In the genomic region with DNA sequence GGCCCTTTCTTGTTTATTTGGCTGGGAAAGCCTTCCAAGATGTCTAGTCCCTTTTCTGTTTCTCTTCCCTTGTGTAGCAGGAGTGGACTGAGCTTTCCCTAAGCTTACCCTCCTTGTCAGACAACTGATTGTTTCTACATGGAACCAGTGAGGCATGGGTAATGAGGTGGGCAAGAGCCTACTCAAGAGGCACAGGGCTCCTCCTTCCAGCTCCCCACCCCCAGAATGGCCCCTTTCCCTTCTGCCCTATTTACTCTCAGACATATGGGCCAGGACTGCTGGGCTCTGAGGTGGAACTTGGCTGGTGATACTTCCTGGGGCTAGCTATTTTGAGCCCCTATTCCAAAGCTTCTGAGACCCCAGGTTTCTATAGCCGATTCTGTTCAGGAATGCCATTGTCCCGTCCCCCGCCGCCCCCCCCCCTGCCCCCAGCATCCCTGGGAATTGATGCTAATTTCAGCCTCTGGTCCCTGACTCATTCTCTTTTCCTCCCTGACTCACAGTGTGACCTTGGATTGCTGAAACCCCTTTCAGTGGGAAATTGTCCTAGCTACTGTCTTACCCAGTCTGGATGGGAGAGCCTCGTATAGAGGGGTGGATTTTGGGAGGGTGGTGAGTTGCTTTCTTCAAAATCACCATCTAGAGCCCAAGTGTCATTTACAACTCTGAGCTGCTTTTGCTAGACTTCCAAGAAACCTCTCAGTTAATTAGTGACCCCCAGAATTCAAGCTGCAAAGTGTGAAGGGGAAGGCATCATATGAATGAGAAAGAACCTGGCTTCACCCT, we compare ENCODE assay signal across 12 mouse cellular contexts. TPM values are rescaled to one million over a fixed set of nuclear protein-coding genes. Genes with fewer than 3 reads are reported as not detected.
DNase-seq lines count a peak whose midpoint lies in the region; ATAC-seq and TF ChIP-seq lines count a peak whose summit lies in the region.
"Had no signal": no experiment of that assay in that cellular context is flagged by ENCODE, and none has a peak within 500 bp of the region (broad histone marks: within the 10 kb centered on the region; RNA-seq: fewer than 3 reads in every experiment).

No protein-coding gene starts in this region.

- H3K4me2 ChIP-seq in heart, embryonic 14.5 days (ENCODE audit: low read length): no peak overlapping the region
- peak overlapping the region; percentile 31 for H3K4me2 ChIP-seq in forebrain, embryonic 16.5 days (ENCODE audit: low read length)
- peak overlapping the region; percentile 28 for H3K4me2 ChIP-seq in neural tube, embryonic 11.5 days (ENCODE audit: low read depth)

- H3K36me3 ChIP-seq in heart, embryonic 14.5 days (ENCODE audit: control insufficient read depth, insufficient read depth, low read length): no peaks in the 10 kb centered on the region
- H3K36me3 ChIP-seq in forebrain, embryonic 16.5 days (ENCODE audit: control insufficient read depth, insufficient read depth): peaks cover 8% of the 10 kb centered on the region; the same call in 1 of the 2 replicates
- H3K36me3 ChIP-seq in neural tube, embryonic 11.5 days (ENCODE audit: control insufficient read depth, insufficient read depth, low read length): no peaks in the 10 kb centered on the region

- H3K27me3 ChIP-seq in heart, embryonic 14.5 days (ENCODE audit: control insufficient read depth, insufficient read depth, low read length): no peaks in the 10 kb centered on the region
- H3K27me3 ChIP-seq in forebrain, embryonic 16.5 days (replicated peaks; ENCODE audit: control insufficient read depth, insufficient read depth, low read length): no peaks in the 10 kb centered on the region
- no peaks in the 10 kb centered on the region for H3K27me3 ChIP-seq in neural tube, embryonic 11.5 days (ENCODE audit: control insufficient read depth, insufficient read depth, low read length)

- H3K4me1 ChIP-seq in heart, embryonic 14.5 days (ENCODE audit: control insufficient read depth in 2 of 2, insufficient read depth in 2 of 2, low read length in 2 of 2): peaks cover 19% of the 10 kb centered on the region in 2 experiments
- peaks cover 71% of the 10 kb centered on the region for H3K4me1 ChIP-seq in forebrain, embryonic 16.5 days (replicated peaks; ENCODE audit: control insufficient read depth, insufficient read depth, low read length)
- peaks cover 22% of the 10 kb centered on the region for H3K4me1 ChIP-seq in neural tube, embryonic 11.5 days (ENCODE audit: control insufficient read depth, insufficient read depth, low read length)

- 7% methylated on average over 5 of the region's 5 CpGs for WGBS in heart, embryonic 14.5 days
- under 1% methylated on average over 5 of the region's 5 CpGs for WGBS in forebrain, embryonic 16.5 days
- under 1% methylated on average over 5 of the region's 5 CpGs for WGBS in neural tube, embryonic 11.5 days

- H3K9ac ChIP-seq in heart, embryonic 14.5 days (ENCODE audit: low read length): 0 out of 2 replicates have a peak overlapping the region, but pooled peaks have one; percentile 21
- H3K9ac ChIP-seq in forebrain, embryonic 16.5 days (replicated peaks; ENCODE audit: low read depth, low read length): peak overlapping the region; percentile 44; the same call in 1 of the 2 replicates
- H3K9ac ChIP-seq in neural tube, embryonic 11.5 days (ENCODE audit: low read length): peak overlapping the region; percentile 24

- TF ChIP-seq POLR2A in brain, embryonic 14.5 days (IDR thresholded peaks at IDR 0.05; ENCODE audit: borderline replicate concordance, extremely low read depth, insufficient read depth, insufficient read length, poor library complexity, severe bottlenecking): no peak

- no peak for ATAC-seq in heart, embryonic 14.5 days (ENCODE audit: insufficient number of reproducible peaks, insufficient read depth, low FRiP score, low read depth)
- ATAC-seq in forebrain, embryonic 16.5 days: peak; percentile 77
- ATAC-seq in neural tube, embryonic 11.5 days (ENCODE audit: insufficient read depth, low FRiP score, low TSS enrichment): peak; percentile 82

- intact Hi-C loops in heart, postnatal 14 days (cut with DNase I): no loop called here

- no peaks in the 10 kb centered on the region for H3K9me3 ChIP-seq in heart, embryonic 14.5 days (ENCODE audit: control insufficient read depth, low read length)
- H3K9me3 ChIP-seq in forebrain, embryonic 16.5 days (ENCODE audit: control insufficient read depth, low read length): no peaks in the 10 kb centered on the region
- no peaks in the 10 kb centered on the region for H3K9me3 ChIP-seq in neural tube, embryonic 11.5 days (ENCODE audit: control insufficient read depth, low read length)
- H3K9me3 ChIP-seq: G1E had no signal

- H3K27ac ChIP-seq in heart, embryonic 14.5 days (replicated peaks in 1 of 2; ENCODE audit: control insufficient read depth in 1 of 2, insufficient read depth in 1 of 2, low read depth in 2 of 2, low read length in 2 of 2): peak overlapping the region; percentile 24 to 52; a peak in 1 of 4 replicates
- H3K27ac ChIP-seq in forebrain, embryonic 16.5 days (ENCODE audit: low read length): peak overlapping the region; percentile 87
- peak overlapping the region; percentile 80 for H3K27ac ChIP-seq in neural tube, embryonic 11.5 days (ENCODE audit: low read depth, low read length)

- no peak overlapping the region for H3K4me3 ChIP-seq in heart, embryonic 14.5 days (ENCODE audit: control insufficient read depth in 1 of 2, insufficient read depth in 1 of 2, low read depth in 1 of 2, low read length in 2 of 2)
- no peak overlapping the region for H3K4me3 ChIP-seq in forebrain, embryonic 16.5 days (replicated peaks; ENCODE audit: low read length)
- no peak overlapping the region for H3K4me3 ChIP-seq in neural tube, embryonic 11.5 days (ENCODE audit: low read depth, low read length)

- DNase-seq in heart, postnatal 14 days: no peak
- peak; percentile 98 for DNase-seq in brain, embryonic 14.5 days (ENCODE audit: low read depth)
- peak; percentile 76 for DNase-seq in neural tube, embryonic 11.5 days (ENCODE audit: low spot score)
- no peak for DNase-seq in frontal cortex, postnatal 10 days (ENCODE audit: low spot score in 2 of 2)
- no peak for DNase-seq in spleen, adult 12 weeks (ENCODE audit: low spot score)
- DNase-seq in right cerebral cortex, postnatal 14 days: no peak
- DNase-seq: heart, adult 11 months; lung, adult 2 months had no signal

- TF ChIP-seq CTCF in brain, embryonic 14.5 days (IDR thresholded peaks at IDR 0.05; ENCODE audit: borderline replicate concordance, extremely low read depth, insufficient read depth, insufficient read length): no peak

RNA-seq across cellular contexts. Expression of gene Pde1b, which starts 16.0 kb away (rescaled TPM):
- polyA plus RNA-seq in heart, embryonic 14.5 days (2014; fragmentation: Nextera tagmentation; extraction: Ambion mirVana): 3.6 and 3.7 TPM in 2 replicates
- total RNA-seq in heart, postnatal 14 days (2021): 1 to 10 TPM; 2.0 TPM
- polyA plus RNA-seq in brain, embryonic 14.5 days (2012; rRNA removed): 92.4 and 94.5 TPM in 2 replicates
- 71.0 and 77.1 TPM in 2 replicates for polyA plus RNA-seq in forebrain, embryonic 16.5 days (2015; fragmentation: Nextera tagmentation; extraction: Ambion mirVana)
- 26.8 and 27.6 TPM in 2 replicates for polyA plus RNA-seq in neural tube, embryonic 11.5 days (2014; fragmentation: Nextera tagmentation; extraction: Ambion mirVana)

RNA-seq across cellular contexts. Expression of gene Ppp1r1a, which starts 19.0 kb away (rescaled TPM):
- 77.9 and 87.1 TPM in 2 replicates for polyA plus RNA-seq in heart, embryonic 14.5 days (2014; fragmentation: Nextera tagmentation; extraction: Ambion mirVana)
- total RNA-seq in heart, postnatal 14 days (2021): 10 to 100 TPM in 1 of 2 experiments, 1 to 10 TPM in 1; 9.6 to 10.8 TPM
- 63.5 and 68.4 TPM in 2 replicates for polyA plus RNA-seq in brain, embryonic 14.5 days (2012; rRNA removed)
- 89.0 and 108 TPM in 2 replicates for polyA plus RNA-seq in forebrain, embryonic 16.5 days (2015; fragmentation: Nextera tagmentation; extraction: Ambion mirVana)
- 34.7 and 35.6 TPM in 2 replicates for polyA plus RNA-seq in neural tube, embryonic 11.5 days (2014; fragmentation: Nextera tagmentation; extraction: Ambion mirVana)
- total RNA-seq: G1E had no signal
- polyA plus RNA-seq: G1E had no signal

RNA-seq across cellular contexts. Expression of gene Glycam1, which starts 46.1 kb away (rescaled TPM):
- polyA plus RNA-seq in heart, embryonic 14.5 days (2014; fragmentation: Nextera tagmentation; extraction: Ambion mirVana): not detected in 2 replicates
- not detected for total RNA-seq in heart, postnatal 14 days (2021)
- polyA plus RNA-seq in brain, embryonic 14.5 days (2012; rRNA removed): not detected in 2 replicates
- polyA plus RNA-seq in forebrain, embryonic 16.5 days (2015; fragmentation: Nextera tagmentation; extraction: Ambion mirVana): not detected in 2 replicates
- polyA plus RNA-seq in neural tube, embryonic 11.5 days (2014; fragmentation: Nextera tagmentation; extraction: Ambion mirVana): not detected in 2 replicates
- total RNA-seq: G1E had no signal
- polyA plus RNA-seq: G1E; lung, adult 2 months; urinary bladder, adult 2 months had no signal

Comparison
In these comparisons a context has a peak if more than half of its experiments do, and no peak if none do; other contexts are left out.
1. DNase-seq: peak in brain, embryonic 14.5 days (single experiment) and neural tube, embryonic 11.5 days (single experiment); none in heart, postnatal 14 days (0 of 2), frontal cortex, postnatal 10 days (0 of 2), spleen, adult 12 weeks (single experiment) and right cerebral cortex, postnatal 14 days (single experiment).
2. Peak in every context shown above with its lines, with median percentiles within 50 percentile points of each other: H3K27ac ChIP-seq and H3K9ac ChIP-seq.